25 mouse cellular contexts compared by ENCODE assay signal in genomic region chr3:100402656-100403055, GRCm38 (mm10).
DNase-seq lines count a peak whose midpoint lies in the region; ATAC-seq lines count a peak whose summit lies in the region.
"Had no signal": no experiment of that assay in that cellular context is flagged by ENCODE, and none has a peak within 500 bp of the region (broad histone marks: within the 10 kb centered on the region; RNA-seq: fewer than 3 reads in every experiment).

No protein-coding gene starts in this region.

- H3K9me3 ChIP-seq in midbrain, embryonic 11.5 days (ENCODE audit: control insufficient read depth, low read length) = no peaks in the 10 kb centered on the region
- H3K9me3 ChIP-seq in midbrain, embryonic 15.5 days = no peaks in the 10 kb centered on the region
- H3K9me3 ChIP-seq: embryonic facial prominence, embryonic 12.5 days; hindbrain, embryonic 10.5 days; intestine, embryonic 15.5 days; limb, embryonic 13.5 days; liver, embryonic 12.5 days; midbrain, embryonic 13.5 days; neural tube, embryonic 12.5 days had no signal

- H3K9ac ChIP-seq in midbrain, embryonic 11.5 days (ENCODE audit: low read length) = no peak overlapping the region
- H3K9ac ChIP-seq in midbrain, embryonic 15.5 days = no peak overlapping the region
- H3K9ac ChIP-seq: embryonic facial prominence, embryonic 12.5 days; intestine, embryonic 15.5 days; limb, embryonic 13.5 days; liver, embryonic 12.5 days; midbrain, embryonic 13.5 days; neural tube, embryonic 12.5 days had no signal

- no peaks in the 10 kb centered on the region for H3K27me3 ChIP-seq in midbrain, embryonic 11.5 days (ENCODE audit: control insufficient read depth, insufficient read depth, low read length)
- no peaks in the 10 kb centered on the region for H3K27me3 ChIP-seq in midbrain, embryonic 15.5 days (replicated peaks)
- H3K27me3 ChIP-seq: embryonic facial prominence, embryonic 12.5 days; intestine, embryonic 15.5 days; limb, embryonic 13.5 days; midbrain, embryonic 13.5 days; neural tube, embryonic 12.5 days had no signal

- no peaks in the 10 kb centered on the region for H3K36me3 ChIP-seq in midbrain, embryonic 11.5 days (ENCODE audit: control insufficient read depth, insufficient read depth, low read length)
- no peaks in the 10 kb centered on the region for H3K36me3 ChIP-seq in midbrain, embryonic 15.5 days (replicated peaks)
- H3K36me3 ChIP-seq: embryonic facial prominence, embryonic 12.5 days; hindbrain, embryonic 10.5 days; intestine, embryonic 15.5 days; limb, embryonic 13.5 days; liver, embryonic 12.5 days; midbrain, embryonic 13.5 days; neural tube, embryonic 12.5 days had no signal

- WGBS in midbrain, embryonic 11.5 days = 91% methylated on average over 4 of the region's 4 CpGs
- 90% methylated on average over 4 of the region's 4 CpGs for WGBS in midbrain, embryonic 15.5 days

- no peaks in the 10 kb centered on the region for H3K4me1 ChIP-seq in midbrain, embryonic 11.5 days (ENCODE audit: control insufficient read depth, insufficient read depth, low read length)
- H3K4me1 ChIP-seq in midbrain, embryonic 15.5 days = no peaks in the 10 kb centered on the region
- H3K4me1 ChIP-seq: embryonic facial prominence, embryonic 12.5 days; hindbrain, embryonic 10.5 days; intestine, embryonic 15.5 days; limb, embryonic 13.5 days; midbrain, embryonic 13.5 days; neural tube, embryonic 12.5 days had no signal

- no peak for DNase-seq in cerebellum, adult 11 months
- DNase-seq in frontal cortex, postnatal 10 days (ENCODE audit: low spot score in 2 of 2) = no peak
- DNase-seq in midbrain, embryonic 11.5 days (ENCODE audit: low spot score, missing footprints) = peak; percentile 57
- DNase-seq in Muller cell, postnatal 12 days (ENCODE audit: inconsistent ontology term) = peak; percentile 27
- no peak for DNase-seq in thymus, postnatal 0 days (ENCODE audit: low spot score)
- DNase-seq: adrenal gland, postnatal 10 days; gastrocnemius, adult 2 months; kidney, adult 8-10 months; kidney, postnatal 14 days; lung, adult 2 months; lung, postnatal 14 days; thymus, postnatal 14 days had no signal

- no peak overlapping the region for H3K4me3 ChIP-seq in midbrain, embryonic 11.5 days (ENCODE audit: low read depth, low read length)
- no peak overlapping the region for H3K4me3 ChIP-seq in midbrain, embryonic 15.5 days
- H3K4me3 ChIP-seq: embryonic facial prominence, embryonic 12.5 days; gastrocnemius, adult 2 months; hindbrain, embryonic 10.5 days; intestine, embryonic 15.5 days; limb, embryonic 13.5 days; liver, embryonic 12.5 days; midbrain, embryonic 13.5 days; neural tube, embryonic 12.5 days had no signal

- H3K27ac ChIP-seq in midbrain, embryonic 11.5 days (ENCODE audit: low read depth, low read length) = no peak overlapping the region
- no peak overlapping the region for H3K27ac ChIP-seq in midbrain, embryonic 15.5 days
- H3K27ac ChIP-seq: embryonic facial prominence, embryonic 12.5 days; gastrocnemius, adult 2 months; hindbrain, embryonic 10.5 days; intestine, embryonic 15.5 days; limb, embryonic 13.5 days; liver, embryonic 12.5 days; midbrain, embryonic 13.5 days; neural tube, embryonic 12.5 days; stomach, postnatal 0 days had no signal

- ATAC-seq in cerebellum, adult (ENCODE audit: insufficient number of reproducible peaks, low FRiP score, low TSS enrichment) = peak; percentile 39; the same call in 1 of the 2 replicates
- ATAC-seq in frontal cortex, adult (ENCODE audit: low TSS enrichment) = peak; percentile 74
- ATAC-seq in midbrain, embryonic 11.5 days (ENCODE audit: low FRiP score) = no peak
- no peak for ATAC-seq in midbrain, embryonic 15.5 days (replicated peaks)
- ATAC-seq: hindbrain, embryonic 16.5 days; intestine, embryonic 15.5 days; liver, embryonic 12.5 days; midbrain, embryonic 13.5 days had no signal

- H3K4me2 ChIP-seq in midbrain, embryonic 11.5 days = no peak overlapping the region
- no peak overlapping the region for H3K4me2 ChIP-seq in midbrain, embryonic 15.5 days
- H3K4me2 ChIP-seq: embryonic facial prominence, embryonic 12.5 days; heart, embryonic 11.5 days; intestine, embryonic 15.5 days; limb, embryonic 13.5 days; liver, embryonic 12.5 days; midbrain, embryonic 13.5 days; neural tube, embryonic 12.5 days had no signal

Comparison
In these comparisons a context has a peak if more than half of its experiments do, and no peak if none do; other contexts are left out.
1. ATAC-seq: peak in cerebellum, adult (single experiment) and frontal cortex, adult (single experiment); none in midbrain, embryonic 11.5 days (single experiment) and midbrain, embryonic 15.5 days (single experiment).
2. DNase-seq: peak in midbrain, embryonic 11.5 days (single experiment) and Muller cell, postnatal 12 days (single experiment); none in cerebellum, adult 11 months (single experiment), frontal cortex, postnatal 10 days (0 of 2) and thymus, postnatal 0 days (single experiment).